Mouse (Mus musculus) urinary bladder, postnatal 0 days (tissue): Measurements from ENCODE around the gene Nt5c3b. TPM values are rescaled to one million over a fixed set of nuclear protein-coding genes. Genes with fewer than 3 reads are reported as not detected.

Experiments
- microRNA-seq: library from miRNA; unstranded; fragments of <30 nt; microRNA quantifications from one replicate; pipeline ENCODE4, GENCODE M21; 2016
- polyA plus RNA-seq: library from polyadenylated mRNA; unstranded; fragments of >200 nt; fragmentation: Nextera tagmentation; extraction: Ambion mirVana; gene quantifications from 2 replicates; pipeline ENCODE4 v1.2.1, GENCODE M21; 2015

Nt5c3b gene
- polyA plus RNA-seq = 238 and 265 TPM in 2 replicates

DNA sequence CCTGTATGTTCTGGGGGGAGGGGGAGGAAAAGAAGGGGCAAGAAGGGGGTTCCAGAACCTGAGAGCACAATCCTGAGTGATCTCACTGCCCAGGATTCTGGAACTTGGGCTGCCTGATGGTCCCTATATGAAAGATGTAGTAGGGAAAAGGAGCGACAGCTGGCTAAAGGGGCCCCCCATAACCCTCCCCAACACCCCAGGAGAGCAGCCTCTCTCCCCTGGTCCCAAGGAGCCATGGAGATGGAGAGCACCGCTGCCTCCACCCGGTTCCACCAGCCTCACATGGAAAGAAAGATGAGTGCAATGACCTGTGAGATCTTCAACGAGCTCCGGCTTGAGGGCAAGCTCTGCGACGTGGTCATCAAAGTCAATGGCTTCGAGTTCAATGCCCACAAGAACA is at the start of gene Nt5c3b, which contains the start of gene Klhl10:
TSS of gene Nt5c3b (minus strand) at position 12 of the 400 bp plus-strand sequence.
TSS of gene Klhl10 (plus strand) at position 121 of the 400 bp plus-strand sequence.

DNA sequence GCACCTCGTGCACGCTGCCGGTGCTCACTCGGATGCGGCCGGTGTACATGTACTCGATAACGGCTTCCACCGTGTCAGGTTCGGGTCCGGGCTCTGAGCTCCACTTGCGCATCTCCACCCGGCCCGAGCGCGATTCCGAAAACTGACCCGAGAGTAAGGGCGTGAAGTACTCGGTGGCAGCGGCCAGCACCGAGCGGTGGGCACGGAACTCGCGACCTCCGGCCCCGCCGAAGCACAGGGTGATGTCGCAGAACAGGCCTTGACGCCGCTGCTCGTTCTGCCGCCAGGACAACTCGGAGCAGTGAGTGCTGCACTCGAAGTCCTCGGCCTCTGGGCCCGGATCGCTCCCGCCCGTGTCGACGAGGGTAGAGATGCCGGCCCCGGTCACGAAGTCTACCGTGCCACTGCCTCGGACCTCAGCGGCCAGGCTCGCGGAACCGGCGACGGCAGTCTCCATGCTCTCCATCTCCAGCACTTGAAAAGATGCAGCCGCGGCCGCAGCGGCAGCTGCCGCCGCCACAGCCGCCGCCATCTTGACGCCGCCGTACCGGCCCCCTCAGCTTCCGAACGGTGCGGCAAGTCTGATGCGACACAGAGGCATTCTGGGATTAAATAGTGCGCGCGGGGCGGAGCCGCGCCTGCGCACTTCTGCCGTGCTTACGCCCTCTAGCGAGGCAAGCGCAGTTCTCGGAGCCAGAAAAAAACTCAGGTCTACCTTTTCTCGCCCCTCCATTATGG is 30.8 kb upstream of the Nt5c3b start, which contains the start of gene Klhl11:
TSS of gene Klhl11 (minus strand) at position 545 of the 738 bp plus-strand sequence.

DNA sequence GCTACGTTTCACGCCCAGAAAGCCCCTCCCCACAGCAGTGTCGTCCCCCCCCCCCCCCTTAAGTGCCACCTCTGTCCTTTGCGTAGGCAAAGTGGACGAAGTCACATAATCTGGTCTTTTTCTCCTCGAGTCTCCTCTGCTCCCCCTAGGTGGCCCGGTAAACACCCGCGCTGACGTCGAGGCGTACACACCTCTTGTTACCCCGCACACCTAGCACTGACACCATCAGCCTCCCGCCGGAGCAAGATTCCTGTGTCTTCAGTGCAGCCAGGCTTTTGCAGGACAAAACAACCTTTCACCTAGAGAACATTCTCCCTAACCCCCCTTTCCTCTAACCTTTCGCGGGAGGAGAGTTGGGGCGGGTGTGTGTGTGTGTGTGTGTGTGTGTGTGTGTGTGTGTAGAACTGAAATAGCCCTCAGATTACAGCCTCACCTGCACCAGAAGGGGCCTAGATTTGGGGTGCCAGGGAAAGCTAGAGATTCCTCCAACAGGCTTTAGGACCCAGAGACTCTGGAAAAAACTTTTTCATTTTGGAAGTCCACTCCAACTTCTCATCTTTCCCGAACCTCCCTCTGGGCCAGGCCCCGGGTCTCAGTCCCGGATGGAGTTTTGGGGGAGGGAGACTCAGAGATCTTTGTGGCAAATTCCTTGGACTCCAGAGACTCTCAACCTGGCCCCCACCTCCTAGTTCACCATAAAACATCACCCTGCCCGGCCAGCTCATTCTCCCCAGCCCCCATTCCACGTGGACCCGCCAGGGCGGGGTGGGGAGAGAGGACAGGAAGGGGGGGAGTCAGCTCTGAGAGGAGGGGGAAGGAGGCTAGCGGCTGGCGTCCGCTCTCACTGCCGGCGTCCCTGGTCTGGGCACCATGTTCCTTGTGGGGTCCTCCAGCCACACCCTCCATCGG is 26.4 kb downstream of the Nt5c3b start, which contains the start of gene Fkbp10:
TSS of gene Fkbp10 (plus strand) at position 784 of the 909 bp plus-strand sequence.

DNA sequence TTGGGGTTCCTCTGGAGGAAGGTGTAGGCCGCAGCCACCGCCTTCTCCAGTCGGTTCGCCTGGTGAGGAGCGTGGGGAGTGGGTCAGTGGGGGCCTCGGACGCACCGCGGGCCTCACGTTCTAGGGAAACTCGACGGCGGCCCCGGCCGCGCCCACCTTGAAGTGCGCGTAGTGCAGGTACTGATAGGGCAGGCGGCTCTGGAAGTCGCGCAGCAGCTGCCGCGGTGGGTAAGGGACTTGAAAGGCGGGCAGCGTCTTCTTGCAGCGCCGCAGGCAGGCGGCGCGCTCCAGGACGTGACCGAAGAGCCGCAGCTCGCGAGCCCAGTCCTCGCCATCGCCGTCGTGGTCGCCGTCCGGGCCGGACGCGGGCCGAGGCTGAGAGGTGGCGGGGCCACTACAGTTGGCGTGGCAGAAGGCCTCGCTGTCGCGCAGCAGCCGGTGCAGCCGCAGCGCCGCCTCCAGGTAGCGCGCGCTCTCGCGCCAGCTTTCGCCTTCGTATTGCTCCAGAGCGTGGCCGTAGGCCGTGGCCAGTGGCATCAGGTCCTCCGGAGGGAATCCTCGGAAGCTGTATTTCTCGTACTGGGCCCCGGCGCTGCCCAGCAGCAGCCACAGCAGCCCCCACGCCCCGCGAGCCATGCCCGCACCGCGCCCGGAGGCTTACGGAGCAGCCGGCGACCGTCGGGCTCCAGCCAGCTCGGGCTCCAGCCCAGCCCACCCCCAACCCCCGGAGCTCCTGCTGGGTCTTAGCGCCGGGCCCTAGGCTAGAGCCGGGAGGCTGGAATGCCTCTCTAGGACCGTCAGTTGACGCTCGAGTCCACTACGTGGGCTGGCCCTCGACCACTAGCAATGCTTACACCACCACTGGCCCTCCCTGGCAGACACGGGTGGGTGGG is 27.3 kb downstream of the Nt5c3b start, which contains the start of gene P3h4:
TSS of gene P3h4 (minus strand) at position 816 of the 893 bp plus-strand sequence.

DNA sequence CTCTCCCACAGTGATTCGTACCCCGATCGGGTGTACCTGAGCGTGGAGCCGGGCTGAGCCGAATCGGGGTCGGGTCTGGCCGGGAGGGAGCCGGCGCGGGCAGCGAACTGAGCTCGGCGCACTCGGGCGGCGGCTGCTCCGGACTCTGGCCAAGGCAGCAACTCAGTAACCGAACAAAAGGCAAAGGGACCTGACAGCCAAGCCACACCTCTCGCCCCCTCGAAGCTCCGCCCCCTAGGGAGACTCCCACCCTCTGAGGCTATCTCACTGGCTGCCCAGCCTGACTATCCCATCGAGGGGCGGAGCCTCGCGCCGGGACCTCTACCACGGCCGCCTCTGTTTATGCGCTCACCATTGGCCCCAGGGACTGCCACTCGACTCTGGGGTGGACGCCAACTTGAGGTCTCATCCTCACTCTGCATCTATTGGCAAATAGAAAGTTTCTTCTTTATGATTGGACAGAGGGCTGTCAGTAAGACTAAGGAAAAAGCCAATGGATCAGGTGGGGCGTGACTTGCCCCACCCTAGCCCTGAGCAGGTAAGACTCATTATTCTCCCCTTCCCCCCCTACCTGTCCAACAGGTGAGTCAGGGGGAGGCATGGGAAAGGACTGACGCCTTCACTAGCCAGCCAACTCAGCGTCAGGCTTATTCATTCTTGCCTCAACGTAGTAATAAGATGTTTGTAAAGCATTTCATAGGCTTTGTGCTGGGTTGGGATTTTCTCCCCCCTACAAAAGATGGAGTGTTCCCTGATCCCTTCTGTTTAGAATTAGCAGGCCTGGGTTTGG is 43.8 kb downstream of the Nt5c3b start, which contains the start of gene Jup:
TSS of gene Jup (minus strand) at position 164 of the 790 bp plus-strand sequence.

Small RNA genes within 50 kb of the gene (microRNA-seq; reads per million reads assigned to microRNA genes)
- gene Gm27374 (not detected), gene Mir7116 (not detected)

Other genes with a start within 250 kb of the Nt5c3b start
- gene Krt9, start 248.6 kb downstream of the Nt5c3b start, polyA plus RNA-seq = not detected in 2 replicates
- gene Krt14, start 234.3 kb downstream of the Nt5c3b start, polyA plus RNA-seq = 230 and 251 TPM in 2 replicates
- not detected in 2 replicates for gene Krt16, start 192.9 kb downstream of the Nt5c3b start, polyA plus RNA-seq
- 4.6 and 5.2 TPM in 2 replicates for gene Krt17, start 180.8 kb downstream of the Nt5c3b start, polyA plus RNA-seq
- not detected in 2 replicates for gene Krt42, start 171.9 kb downstream of the Nt5c3b start, polyA plus RNA-seq
- 1,889 and 2,012 TPM in 2 replicates for gene Eif1, start 121.9 kb downstream of the Nt5c3b start, polyA plus RNA-seq
- not detected in 2 replicates for gene Gast, start 107.4 kb downstream of the Nt5c3b start, polyA plus RNA-seq
- gene Hap1, start 85.7 kb downstream of the Nt5c3b start, polyA plus RNA-seq = 1.4 and 2.0 TPM in 2 replicates
- gene Jup, start 44.0 kb downstream of the Nt5c3b start, polyA plus RNA-seq = 114 and 129 TPM in 2 replicates
- 77.6 and 84.4 TPM in 2 replicates for gene P3h4, start 27.0 kb downstream of the Nt5c3b start, polyA plus RNA-seq
- gene Fkbp10, start 26.1 kb downstream of the Nt5c3b start, polyA plus RNA-seq = 148 and 172 TPM in 2 replicates
- gene Klhl10, start 109 bp upstream of the Nt5c3b start, polyA plus RNA-seq = 0.63 and 0.71 TPM in 2 replicates
- gene Klhl11, start 30.9 kb upstream of the Nt5c3b start, polyA plus RNA-seq = 4.9 TPM in 2 replicates
- gene Acly, start 86.2 kb upstream of the Nt5c3b start, polyA plus RNA-seq = 81.8 and 108 TPM in 2 replicates
- gene Ttc25, start 103.8 kb upstream of the Nt5c3b start, polyA plus RNA-seq = 0.18 and 0.28 TPM in 2 replicates
- 62.8 and 69.7 TPM in 2 replicates for gene Cnp, start 133.1 kb upstream of the Nt5c3b start, polyA plus RNA-seq
- gene Nkiras2, start 177.4 kb upstream of the Nt5c3b start, polyA plus RNA-seq = 46.9 and 52.8 TPM in 2 replicates
- gene Dnajc7, start 178.4 kb upstream of the Nt5c3b start, polyA plus RNA-seq = 95.8 and 98.6 TPM in 2 replicates